Mouse (Mus musculus) kidney, embryonic 14.5 days (tissue): ENCODE data around the gene Cul1. TPM values are rescaled to one million over a fixed set of nuclear protein-coding genes. Genes with fewer than 3 reads are reported as not detected.

Source experiments
- ATAC-seq: fragments of 200-750 bp; cut with Nextera tagmentation; 2 replicates; pipeline ENCODE4 v1.8.0; 2017; ENCODE audit warnings: moderate number of reproducible peaks, mild to moderate bottlenecking, moderate TSS enrichment, moderate library complexity; ENCODE audit not compliant: low FRiP score, low TSS enrichment
- H3K27ac ChIP-seq: fragments of 300-500 bp; sonication (generic); 2 replicates; pipeline ENCODE4 v1.5.1; 2014; ENCODE audit warnings: low read depth, mild to moderate bottlenecking, low read length, moderate library complexity, mixed read lengths
- H3K27me3 ChIP-seq: fragments of 300-500 bp; sonication (generic); 2 replicates; pipeline ENCODE4 v1.6.1; 2014; ENCODE audit warnings: mild to moderate bottlenecking, low read length; ENCODE audit not compliant: control insufficient read depth, insufficient read depth
- H3K36me3 ChIP-seq: fragments of 300-500 bp; sonication (generic); 2 replicates; pipeline ENCODE4 v1.6.1; 2014; ENCODE audit warnings: low read length, mixed read lengths; ENCODE audit not compliant: control insufficient read depth, insufficient read depth
- H3K4me1 ChIP-seq: fragments of 300-500 bp; sonication (generic); 2 replicates; pipeline ENCODE4 v1.6.1; 2014; ENCODE audit warnings: low read length, mixed read lengths; ENCODE audit not compliant: control insufficient read depth, insufficient read depth
- H3K4me2 ChIP-seq: fragments of 300-500 bp; sonication (generic); replicated peaks from 2 replicates; pipeline ENCODE4 v1.6.1; 2014; ENCODE audit warnings: low read depth, mild to moderate bottlenecking, low read length
- H3K4me3 ChIP-seq: fragments of 300-500 bp; sonication (generic); 2 replicates; pipeline ENCODE4 v1.5.1; 2014; ENCODE audit warnings: mild to moderate bottlenecking, low read length
- H3K9ac ChIP-seq: fragments of 300-500 bp; sonication (generic); 2 replicates; pipeline ENCODE4 v1.6.1; 2014; ENCODE audit warnings: low read depth, mild to moderate bottlenecking, low read length, moderate library complexity
- H3K9me3 ChIP-seq: fragments of 300-500 bp; sonication (generic); 2 replicates; pipeline ENCODE4 v1.6.1; 2016; ENCODE audit warnings: low read length; ENCODE audit not compliant: control insufficient read depth
- WGBS: fragments of 180-500 bp; shearing (Covaris S2); extraction: QIAGEN DNeasy Blood & Tissue Kit; methylation state at CpG from one replicate; pipeline ENCODE4 v1.1.7; 2014; 5-methylcytosine and 5-hydroxymethylcytosine counted together
- polyA plus RNA-seq: library from polyadenylated mRNA; unstranded; fragments of >200 nt; fragmentation: Nextera tagmentation; extraction: Ambion mirVana; gene quantifications from 2 replicates; pipeline ENCODE4 v1.2.1, GENCODE M21; 2014

Cul1 gene
- polyA plus RNA-seq, 1 experiment from 2014 or later, result 163 TPM

DNA sequence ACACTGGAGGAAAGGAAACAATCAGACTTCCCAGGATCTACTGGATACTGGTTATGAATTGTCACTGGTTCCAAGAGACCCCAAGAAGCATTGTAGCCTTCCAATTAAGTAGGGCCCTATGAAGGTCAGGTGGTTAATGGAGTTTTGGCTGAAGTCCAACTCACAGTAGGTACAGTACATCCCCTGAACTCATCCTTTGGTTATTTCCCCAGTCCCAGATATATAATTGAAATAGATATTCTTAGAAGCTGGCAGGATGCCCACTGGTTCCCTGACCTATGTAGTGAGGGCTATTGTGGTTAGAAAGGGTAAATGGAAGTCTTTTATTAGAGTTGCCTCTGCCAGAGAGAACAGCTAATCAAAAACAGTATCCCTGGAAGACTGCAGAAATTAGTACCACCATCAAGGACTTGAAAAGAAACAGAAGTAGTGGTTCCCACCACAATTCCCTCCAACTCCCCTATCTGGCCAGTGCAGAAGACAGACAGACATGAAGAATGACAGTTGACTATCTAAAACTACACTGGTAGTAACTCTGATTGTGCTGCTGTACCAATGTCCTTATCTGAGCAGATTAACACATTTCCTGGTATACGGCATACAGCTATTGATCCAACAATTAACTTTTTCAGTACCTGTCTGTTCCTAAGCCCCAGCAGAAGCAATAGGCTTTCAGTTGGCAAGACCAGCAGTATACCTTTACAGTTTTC lies 112.3 kb downstream of the Cul1 start:
- Histone ChIP-seq H3K9ac (no peak overlapping the region), H3K27me3 (no peaks in the 10 kb centered on the region), H3K36me3 (peaks cover 79% of the 10 kb centered on the region), H3K4me3 (no peak overlapping the region), H3K9me3 (no peaks in the 10 kb centered on the region), H3K4me2 (no peak overlapping the region), H3K4me1 (no peaks in the 10 kb centered on the region), H3K27ac (no peak overlapping the region)
- WGBS, result 90% methylated on average over 1 of the region's 1 CpGs
- ATAC-seq, result no peak

DNA sequence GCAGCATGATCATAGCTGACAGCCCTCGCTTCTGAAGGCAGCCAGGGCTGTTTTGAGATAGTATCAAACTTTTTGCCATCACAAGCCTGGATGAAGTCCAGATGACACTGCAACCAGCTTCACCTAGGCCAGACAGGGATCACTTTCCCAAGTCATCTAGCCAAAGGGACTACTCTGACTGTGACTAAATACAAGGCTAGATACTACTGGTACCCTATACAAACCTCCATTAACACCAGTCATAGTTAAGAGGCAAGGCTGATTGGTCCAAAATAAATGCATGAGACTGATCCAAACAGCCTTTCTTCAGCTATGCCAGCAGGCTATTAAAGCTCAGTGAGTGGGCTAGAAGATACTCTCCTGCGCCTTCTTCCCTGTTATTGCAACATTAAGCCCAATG lies 119.7 kb downstream of the Cul1 start:
- WGBS, result 92% methylated on average over 2 of the region's 2 CpGs
- ATAC-seq, result no peak
- Histone ChIP-seq H3K36me3 (peaks cover 46% of the 10 kb centered on the region), H3K4me3 (no peak overlapping the region), H3K4me1 (no peaks in the 10 kb centered on the region), H3K9ac (no peak overlapping the region), H3K27ac (no peak overlapping the region), H3K4me2 (no peak overlapping the region), H3K9me3 (no peaks in the 10 kb centered on the region), H3K27me3 (no peaks in the 10 kb centered on the region)

Other genes with a start within 250 kb of the Cul1 start
- 114 and 144 TPM in 2 replicates for gene Ezh2, start 141.9 kb downstream of the Cul1 start, polyA plus RNA-seq